Mouse (Mus musculus) right cerebral cortex, adult 2 months (tissue): Measurements from ENCODE around the gene Homer2.

Source experiments
- DNase-seq, 2 experiments: peaks; one replicate each; pipeline ENCODE4 v3.0.0; 2021 to 2022; ENCODE audit warnings: low spot score in 2 of 2

Gene Homer2

GRCm38 (mm10) chr7:81592686-81593085 lies 114.6 kb downstream of the Homer2 start:
- DNase-seq = no peak

GRCm38 (mm10) chr7:81587238-81587637 lies 120.1 kb downstream of the Homer2 start:
- no peak for DNase-seq

- no peak for DNase-seq
Observed at GRCm38 (mm10) chr7:81585326-81585725, 122.0 kb downstream of the Homer2 start.

GRCm38 (mm10) chr7:81583512-81583911 lies 123.8 kb downstream of the Homer2 start:
- DNase-seq = no peak

- no peak for DNase-seq
Observed at GRCm38 (mm10) chr7:81579312-81579711, 128.0 kb downstream of the Homer2 start.

- DNase-seq = no peak
Observed at GRCm38 (mm10) chr7:81578413-81578812, 128.9 kb downstream of the Homer2 start.

- DNase-seq = no peak
Observed at GRCm38 (mm10) chr7:81577872-81578271, 129.5 kb downstream of the Homer2 start.

- DNase-seq = no peak
Observed at GRCm38 (mm10) chr7:81575606-81576005, 131.7 kb downstream of the Homer2 start.

GRCm38 (mm10) chr7:81573821-81574220 lies 133.5 kb downstream of the Homer2 start:
- no peak for DNase-seq

GRCm38 (mm10) chr7:81573397-81573796 lies 133.9 kb downstream of the Homer2 start:
- no peak for DNase-seq

- DNase-seq = no peak
Observed at GRCm38 (mm10) chr7:81572610-81573268, 134.6 kb downstream of the Homer2 start.

GRCm38 (mm10) chr7:81571941-81572441 lies 135.3 kb downstream of the Homer2 start:
- DNase-seq = no peak

- peak; percentile 93 to 95 for DNase-seq
Observed at GRCm38 (mm10) chr7:81571108-81571940, 136.0 kb downstream of the Homer2 start, which contains the start of gene Whamm. TSS of gene Whamm (plus strand) at chr7:81571266.

GRCm38 (mm10) chr7:81570752-81571107 lies 136.6 kb downstream of the Homer2 start:
- no peak for DNase-seq

- DNase-seq = no peak
Observed at GRCm38 (mm10) chr7:81570271-81570670, 137.1 kb downstream of the Homer2 start.

GRCm38 (mm10) chr7:81569851-81570250 lies 137.5 kb downstream of the Homer2 start:
- no peak for DNase-seq

GRCm38 (mm10) chr7:81567396-81567795 lies 139.9 kb downstream of the Homer2 start:
- no peak for DNase-seq

GRCm38 (mm10) chr7:81566892-81567291 lies 140.4 kb downstream of the Homer2 start, which contains the start of gene Fsd2:
TSS of gene Fsd2 (minus strand) at chr7:81566944.
- no peak for DNase-seq

GRCm38 (mm10) chr7:81566332-81566731 lies 141.0 kb downstream of the Homer2 start:
- no peak for DNase-seq

GRCm38 (mm10) chr7:81565381-81566055 lies 141.8 kb downstream of the Homer2 start:
- peak; percentile 20 to 44 for DNase-seq

GRCm38 (mm10) chr7:81564766-81565165 lies 142.6 kb downstream of the Homer2 start:
- no peak for DNase-seq

- DNase-seq = no peak
Observed at GRCm38 (mm10) chr7:81563506-81564015, 143.8 kb downstream of the Homer2 start.
